Mouse (Mus musculus) G1E (cell line): ENCODE results near the gene Dynll1. TPM values are rescaled to one million over a fixed set of nuclear protein-coding genes. Genes with fewer than 3 reads are reported as not detected.

Experiments used
- ATAC-seq: 2 replicates; pipeline ENCODE4 v1.8.0; 2016; ENCODE audit warnings: mild to moderate bottlenecking; ENCODE audit not compliant: insufficient number of reproducible peaks, poor library complexity, low FRiP score, severe bottlenecking; ENCODE audit errors: extremely low read depth
- DNase-seq: peaks from one replicate; pipeline ENCODE4 v3.0.0; 2012; ENCODE audit warnings: low spot score
- H3K27me3 ChIP-seq: 2 replicates; pipeline ENCODE4 v1.6.1; 2012; ENCODE audit warnings: mild to moderate bottlenecking, low read length, inconsistent platforms; ENCODE audit not compliant: insufficient read depth
- H3K36me3 ChIP-seq: replicated peaks from 2 replicates; pipeline ENCODE3; 2012; ENCODE audit warnings: mild to moderate bottlenecking, inconsistent platforms
- H3K4me1 ChIP-seq: 2 replicates; pipeline ENCODE4 v1.6.1; 2012; ENCODE audit warnings: low read depth, low read length, inconsistent platforms, mixed read lengths; ENCODE audit not compliant: insufficient read depth
- H3K4me3 ChIP-seq: 2 replicates; pipeline ENCODE4 v1.5.1; 2012; ENCODE audit warnings: low read depth, mild to moderate bottlenecking, inconsistent platforms, low read length, moderate library complexity, mixed read lengths
- H3K9me3 ChIP-seq: replicated peaks from 2 replicates; pipeline ENCODE4 v1.6.1; 2012; ENCODE audit warnings: inconsistent platforms
- CTCF ChIP-seq: IDR thresholded peaks from 2 replicates; pipeline ENCODE4 v1.5.1; 2012; ENCODE audit warnings: low read depth, low read length, inconsistent platforms, mixed read lengths
- GATA1 ChIP-seq: IDR thresholded peaks from 2 replicates; pipeline ENCODE4 v1.6.1; 2012; ENCODE audit warnings: borderline replicate concordance, low read length, inconsistent platforms, mixed read lengths
- GATA2 ChIP-seq: IDR thresholded peaks from 2 replicates; pipeline ENCODE4 v1.6.1; 2012; ENCODE audit warnings: low read depth, low read length, inconsistent platforms, borderline replicate concordance
- POLR2AphosphoS5 ChIP-seq: IDR thresholded peaks from 2 replicates; pipeline ENCODE4 v1.6.1; 2012; ENCODE audit warnings: low read depth, low read length, inconsistent platforms; ENCODE audit not compliant: insufficient replicate concordance
- TAL1 ChIP-seq: conservative IDR thresholded peaks from 2 replicates; pipeline ENCODE4 v1.6.1; 2012; ENCODE audit warnings: low read depth, low read length, inconsistent platforms, mixed read lengths
- polyA plus RNA-seq: library from polyadenylated mRNA; stranded (reverse); fragments of >175 nt; gene quantifications from 2 replicates; pipeline ENCODE4 v1.2.3, GENCODE M21; 2012
- total RNA-seq, 2 experiments: library from RNA; stranded (forward) in 1 of 2; stranded (reverse) in 1 of 2; fragments of 200-1000 nt in 1 of 2; fragments of >200 nt in 1 of 2; fragmentation: Nextera tagmentation in 1 of 2; gene quantifications; 2 replicates each; pipeline ENCODE4 v1.2.3; 2014 to 2017

Dynll1 gene
- total and polyA plus RNA-seq, 3 experiments: 445 to 1,458 (median 554) TPM

GRCm38 (mm10) chr5:115340577-115341313, 39.9 kb upstream of the Dynll1 start, which contains the start of the genes Gatc and Triap1:
Gene Gatc, minus strand, starts transcription at chr5:115341178.
Gene Triap1, plus strand, starts transcription at chr5:115341225.
- Histone ChIP-seq H3K4me1 (peaks cover 61% of the 10 kb centered on the region), H3K36me3 (peaks cover 70% of the 10 kb centered on the region), H3K27me3 (no peaks in the 10 kb centered on the region), H3K9me3 (no peaks in the 10 kb centered on the region), H3K4me3 (peak within 1 kb of the TSS; percentile 98)
- TF ChIP-seq CTCF (no peak), POLR2AphosphoS5 (no peak), TAL1 (no peak), GATA1 (no peak), GATA2 (no peak)
- ATAC-seq (peak; percentile 50; the same call in 1 of the 2 replicates), DNase-seq (peak; percentile 80)

DNA sequence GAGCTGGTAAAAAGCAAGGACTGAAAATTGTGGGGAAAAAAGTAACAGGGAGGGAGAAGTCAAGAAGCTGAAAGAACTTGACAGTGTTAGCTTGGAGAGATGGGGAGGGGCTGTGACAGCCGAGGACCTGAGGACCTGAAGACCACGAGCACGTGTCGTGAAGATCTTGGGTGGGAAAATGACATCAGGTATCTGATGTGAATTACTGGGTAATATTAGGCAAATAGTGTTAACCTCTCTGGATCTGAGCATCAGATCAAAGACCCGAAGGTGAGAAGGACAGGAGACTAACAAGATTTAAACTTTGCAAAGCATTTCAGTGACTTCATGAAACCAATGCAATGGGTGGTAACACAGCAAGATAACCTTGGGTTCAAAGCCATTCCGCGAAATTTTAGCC, 39.2 kb upstream of the Dynll1 start:
- H3K4me1 ChIP-seq: peaks cover 60% of the 10 kb centered on the region
- H3K36me3 ChIP-seq: peaks cover 70% of the 10 kb centered on the region

GRCm38 (mm10) chr5:115333626-115334025, 32.8 kb upstream of the Dynll1 start:
- TF ChIP-seq CTCF (no peak), TAL1 (no peak), GATA2 (no peak), POLR2AphosphoS5 (no peak), GATA1 (no peak)
- peaks cover 80% of the 10 kb centered on the region for H3K4me1 ChIP-seq
- DNase-seq (no peak), ATAC-seq (peak; percentile 40; the same call in 1 of the 2 replicates)
- no peak overlapping the region for H3K4me3 ChIP-seq
- H3K27me3 ChIP-seq: no peaks in the 10 kb centered on the region
- no peaks in the 10 kb centered on the region for H3K9me3 ChIP-seq
- peaks cover 98% of the 10 kb centered on the region for H3K36me3 ChIP-seq

More for the DNA sequence above, 39.2 kb upstream of the Dynll1 start:
- Histone ChIP-seq H3K27me3 (no peaks in the 10 kb centered on the region), H3K4me3 (peak overlapping the region; percentile 98), H3K9me3 (no peaks in the 10 kb centered on the region)
- TF ChIP-seq GATA1: no peak
- no peak for TF ChIP-seq POLR2AphosphoS5
- no peak for TF ChIP-seq CTCF
- TF ChIP-seq TAL1: no peak
- DNase-seq (no peak), ATAC-seq (no peak)

DNA sequence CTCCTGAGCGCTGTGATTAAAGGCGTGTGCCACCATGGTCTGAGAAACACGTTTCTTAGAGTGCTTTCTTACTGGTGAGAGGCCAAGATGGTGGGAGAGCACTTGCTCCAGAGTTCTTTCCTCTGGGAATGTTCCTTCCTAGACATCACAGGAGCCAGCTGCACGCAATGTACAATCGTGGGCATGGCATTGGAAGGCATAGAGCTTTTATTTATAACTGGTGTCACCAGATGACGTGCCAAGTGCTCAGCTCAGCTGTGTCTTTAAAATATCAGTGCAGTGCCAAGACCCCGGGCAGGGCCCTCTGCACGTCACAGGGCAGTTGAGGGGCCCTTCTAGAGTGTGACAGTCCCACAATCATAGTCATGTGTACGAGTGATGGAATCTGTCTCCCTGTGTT, 30.2 kb upstream of the Dynll1 start:
- no peak for DNase-seq
- no peaks in the 10 kb centered on the region for H3K9me3 ChIP-seq
- no peaks in the 10 kb centered on the region for H3K27me3 ChIP-seq
- peaks cover 74% of the 10 kb centered on the region for H3K4me1 ChIP-seq
- no peak for TF ChIP-seq CTCF
- TF ChIP-seq GATA1: no peak
- no peak for TF ChIP-seq POLR2AphosphoS5
- TF ChIP-seq TAL1: no peak
- no peak for TF ChIP-seq GATA2
- no peak for ATAC-seq
- no peak overlapping the region for H3K4me3 ChIP-seq
- peaks cover 76% of the 10 kb centered on the region for H3K36me3 ChIP-seq

DNA sequence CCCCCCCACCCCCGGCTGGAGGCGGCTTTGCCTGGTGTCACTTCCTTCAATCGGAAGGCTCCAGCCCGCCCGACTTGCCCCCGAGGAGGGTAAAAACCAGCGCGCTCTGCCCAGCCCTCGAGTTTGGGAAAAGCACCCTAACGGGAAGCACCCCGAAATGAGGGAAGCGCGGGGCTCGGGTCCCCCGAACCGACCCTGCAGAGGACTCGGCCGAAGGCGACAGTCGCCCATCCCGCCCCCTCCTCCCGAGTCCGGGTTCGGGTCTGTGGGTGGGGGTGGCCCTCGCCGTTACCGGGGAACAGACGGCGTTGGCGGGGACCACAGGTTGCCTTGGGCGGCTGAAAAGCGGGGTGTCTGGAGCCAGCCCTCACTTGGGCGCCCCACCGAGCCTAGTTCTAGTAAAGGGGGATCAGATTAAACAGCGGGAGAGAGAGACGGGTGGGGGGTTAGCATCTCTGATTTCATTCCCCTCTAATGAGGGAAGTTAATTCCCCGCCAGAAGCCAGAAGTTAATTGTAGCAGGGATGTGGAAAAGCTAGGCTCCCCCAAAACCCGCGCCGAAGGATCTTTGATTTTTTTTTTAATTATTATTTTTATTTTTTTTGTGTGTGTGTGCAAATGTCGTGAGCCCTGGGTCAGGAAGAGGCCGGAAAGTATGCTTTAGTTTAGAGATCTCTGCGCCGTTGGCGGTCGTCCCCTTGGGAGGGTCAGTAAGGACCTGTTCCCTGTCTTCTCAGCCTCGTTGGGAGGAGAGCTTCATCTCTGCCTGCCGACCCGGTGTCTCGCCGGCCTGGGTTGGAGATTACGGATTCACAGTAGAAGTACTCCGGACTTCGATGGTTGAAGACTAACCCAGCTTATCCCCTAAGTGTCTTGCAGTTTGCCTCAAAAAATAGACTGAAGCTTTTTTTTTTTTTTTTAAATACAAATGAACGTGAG, 27.1 kb upstream of the Dynll1 start:
- peak overlapping the region; percentile 97 for H3K4me3 ChIP-seq
- TF ChIP-seq GATA1 (no peak), CTCF (no peak), POLR2AphosphoS5 (no peak), GATA2 (no peak), TAL1 (no peak)
- DNase-seq (peak; percentile 44), ATAC-seq (no peak)
- peaks cover 52% of the 10 kb centered on the region for H3K4me1 ChIP-seq
- no peaks in the 10 kb centered on the region for H3K27me3 ChIP-seq
- H3K36me3 ChIP-seq: peaks cover 53% of the 10 kb centered on the region
- no peaks in the 10 kb centered on the region for H3K9me3 ChIP-seq
